Mouse (Mus musculus) urinary bladder, adult 2 months (tissue): ENCODE data around the gene Ap4e1. TPM values are rescaled to one million over a fixed set of nuclear protein-coding genes. Genes with fewer than 3 reads are reported as not detected.
"Not testable (repeated sequence)": the region's sequence is repeated elsewhere in the genome, so short reads cannot be mapped to it uniquely, and the experiment has no call there.

ENCODE experiments used
- DNase-seq: peaks from one replicate; pipeline ENCODE4 v3.0.0; 2022; ENCODE audit warnings: low spot score
- polyA plus RNA-seq: library from polyadenylated mRNA; depleted of rRNA; stranded (reverse); fragments of >200 nt; gene quantifications from 2 replicates; pipeline ENCODE4 v1.2.3, GENCODE M21; 2012; rRNA removed

Ap4e1 gene
- polyA plus RNA-seq, 1 experiment = 7.1 TPM

DNA sequence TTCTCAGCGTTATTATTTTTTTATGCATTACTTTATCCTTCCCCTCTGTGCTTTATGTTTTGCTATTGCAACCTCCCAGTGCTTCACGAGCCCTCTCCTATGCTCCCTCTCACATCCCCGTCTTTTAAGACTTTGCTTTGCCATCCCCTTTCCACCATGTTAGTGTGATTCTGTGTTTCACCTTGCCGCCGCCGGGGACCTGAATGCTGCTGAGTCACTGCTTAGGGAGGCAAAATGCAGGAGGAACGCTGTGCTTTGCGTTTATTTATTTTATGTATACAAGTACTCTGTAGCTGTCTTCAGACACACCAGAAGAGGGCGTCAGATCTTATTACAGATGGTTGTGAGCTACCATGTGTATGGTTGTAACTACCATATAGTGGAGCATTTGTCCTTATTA is 69.1 kb downstream of the Ap4e1 start:
- no peak for DNase-seq

DNA sequence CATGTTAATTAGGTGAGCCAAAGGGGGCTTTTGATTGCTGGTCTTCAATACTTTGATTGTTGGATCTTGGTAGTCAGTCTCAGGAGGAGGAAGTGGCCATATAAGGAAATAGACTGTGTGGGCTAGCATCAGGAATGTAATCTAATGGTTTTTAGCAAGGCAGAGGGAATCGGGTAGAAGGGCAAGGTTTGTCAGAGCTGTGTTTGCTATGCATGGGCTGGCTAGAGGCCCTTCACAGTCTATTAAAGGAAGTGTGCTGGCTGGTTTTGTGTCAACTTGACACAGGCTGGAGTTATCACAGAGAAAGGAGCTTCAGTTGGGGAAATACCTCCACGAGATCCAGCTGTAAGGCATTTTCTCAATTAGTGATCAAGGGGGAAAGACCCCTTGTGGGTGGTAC is 70.5 kb downstream of the Ap4e1 start:
- not testable (repeated sequence) for DNase-seq

DNA sequence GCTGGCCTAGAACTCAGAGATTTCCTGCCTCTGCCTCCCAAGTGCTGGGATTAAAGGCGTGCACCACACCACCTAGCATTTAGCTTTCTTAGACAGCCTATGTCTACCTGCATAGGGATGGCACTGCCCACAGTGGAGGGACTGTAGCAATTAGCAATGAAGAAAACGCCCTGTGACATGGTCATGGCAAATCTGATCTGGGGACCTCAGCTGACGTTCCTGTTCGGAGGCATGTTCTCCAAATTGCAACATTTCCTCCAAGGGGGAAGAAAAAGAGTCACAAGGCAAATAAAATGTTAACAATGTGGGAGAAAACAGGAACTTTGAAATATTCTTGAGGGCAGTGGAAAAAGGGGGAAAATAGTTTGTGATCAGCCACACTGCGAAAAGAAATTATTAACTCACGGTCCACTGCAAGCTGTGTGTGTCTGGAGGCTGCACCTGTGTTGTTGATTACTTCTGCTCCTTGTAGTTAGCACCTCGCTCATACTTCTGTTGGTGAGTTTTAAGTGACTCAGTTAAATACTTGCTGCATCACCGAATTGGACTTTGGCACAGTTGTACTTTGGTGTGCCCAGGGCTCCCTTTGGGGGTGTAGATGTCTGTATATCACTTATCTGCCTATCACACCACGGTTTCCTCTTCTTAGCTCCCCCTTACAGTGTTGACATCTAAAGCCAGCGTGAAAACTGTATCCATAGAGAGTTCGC is 71.5 kb downstream of the Ap4e1 start:
- no peak for DNase-seq

DNA sequence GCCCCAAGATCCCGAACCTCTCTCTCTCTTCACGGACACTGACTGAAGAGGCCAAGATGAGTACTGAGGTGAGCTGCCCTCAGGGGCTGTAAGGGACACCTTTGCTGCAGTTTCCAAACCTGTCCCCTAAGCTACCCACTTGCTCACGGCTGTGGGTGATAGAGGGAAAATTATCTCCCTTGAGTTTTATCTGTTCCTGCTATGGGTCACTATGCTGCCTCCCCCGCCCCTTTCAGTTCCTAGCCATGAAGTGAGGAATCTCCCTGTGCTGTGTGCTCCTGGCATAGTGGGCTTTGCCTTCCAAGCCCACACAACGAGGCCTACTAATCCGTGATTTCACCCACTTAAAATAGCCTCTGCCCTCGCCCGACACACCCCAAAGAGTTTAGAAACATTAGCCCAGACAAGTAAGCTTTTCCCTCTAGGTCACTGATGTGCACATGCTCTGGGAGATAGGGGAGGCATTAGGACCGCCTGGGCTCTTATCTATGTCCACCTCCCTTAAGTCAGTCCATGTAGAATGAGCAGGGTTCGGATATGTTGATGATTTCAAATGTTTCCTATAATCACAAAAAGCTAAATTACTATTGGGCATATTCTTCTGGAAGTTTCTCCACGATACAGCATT is 72.2 kb downstream of the Ap4e1 start:
- DNase-seq = no peak

DNA sequence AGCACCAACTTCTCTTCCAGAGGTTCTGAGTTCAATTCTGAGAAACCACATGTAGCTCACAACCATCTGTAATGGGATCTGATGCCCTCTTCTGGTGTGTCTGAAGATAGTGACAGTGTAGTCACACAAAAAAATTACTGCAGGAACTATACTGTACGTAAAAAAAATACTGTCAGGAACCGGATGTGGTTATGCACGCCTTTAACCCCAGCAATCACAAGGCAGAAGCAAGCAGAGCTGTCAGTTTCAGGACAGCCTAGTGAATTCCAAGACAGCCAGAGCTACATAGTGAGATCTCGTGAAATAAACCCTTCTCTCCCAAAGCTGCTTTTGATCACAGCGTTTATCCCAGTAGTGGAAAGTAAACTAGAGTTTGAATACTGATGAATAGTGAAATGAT is 77.7 kb downstream of the Ap4e1 start:
- DNase-seq = no peak

DNA sequence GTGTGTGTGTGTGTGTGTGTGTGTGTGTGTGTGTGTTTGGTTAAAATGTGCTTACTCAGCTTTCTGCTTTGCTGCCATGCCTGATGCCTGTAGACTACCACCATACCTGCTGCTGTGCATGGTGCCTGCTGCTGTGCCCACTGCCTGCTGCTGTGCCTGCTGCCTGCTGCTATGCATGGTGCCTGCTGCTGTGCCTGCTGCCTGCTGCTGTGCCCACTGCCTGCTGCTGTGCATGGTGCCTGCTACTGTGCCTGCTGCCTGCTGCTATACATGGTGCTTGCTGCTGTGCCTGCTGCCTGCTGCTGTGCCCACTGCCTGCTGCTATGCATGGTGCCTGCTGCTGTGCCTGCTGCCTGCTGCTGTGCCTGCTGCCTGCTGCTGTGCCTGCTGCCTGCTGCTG is 81.6 kb downstream of the Ap4e1 start:
- not testable (repeated sequence) for DNase-seq

DNA sequence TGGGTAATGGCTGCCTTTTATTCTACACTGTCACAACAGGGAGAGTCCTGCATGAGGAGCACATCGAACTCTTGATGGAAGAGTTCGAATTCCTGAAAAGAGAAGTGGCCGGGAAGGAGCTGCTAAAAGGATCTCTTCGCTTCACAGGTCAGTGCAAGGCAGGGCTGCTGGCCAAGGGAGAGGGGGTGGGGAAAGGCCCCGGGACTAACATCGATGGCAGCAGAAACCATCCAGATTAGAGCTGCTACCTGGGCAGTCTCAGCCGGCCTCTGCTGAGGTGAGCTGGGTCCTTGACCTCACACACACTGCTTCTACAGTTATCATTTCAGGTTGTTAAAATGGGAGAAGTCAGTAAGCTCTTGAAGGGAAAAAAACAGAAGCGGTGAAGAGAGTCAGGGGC is 83.5 kb downstream of the Ap4e1 start:
- DNase-seq = no peak

DNA sequence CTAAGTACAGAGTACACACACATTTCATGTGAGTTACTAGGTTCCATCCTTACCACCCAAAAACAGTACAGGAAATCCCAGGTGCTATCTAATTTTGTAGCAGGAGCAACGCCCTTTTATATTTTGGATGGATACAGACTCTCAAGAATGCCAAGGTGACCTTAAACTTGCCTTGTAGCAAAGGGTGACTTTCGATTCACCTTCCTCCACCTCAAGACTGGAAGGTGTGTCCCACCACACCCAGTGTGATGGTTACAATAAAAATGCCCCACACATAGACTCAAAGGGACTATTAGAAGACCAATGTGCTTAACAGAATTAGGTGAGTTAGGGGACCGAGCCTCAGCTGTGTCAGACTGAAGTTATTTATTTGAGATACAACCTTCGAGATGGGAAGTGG is 100.5 kb downstream of the Ap4e1 start:
- no peak for DNase-seq

Other genes starting within 250 kb of the Ap4e1 start
- gene Usp50, start 225.2 kb upstream of the Ap4e1 start, polyA plus RNA-seq = 2.8 and 3.4 TPM in 2 replicates
- 33.9 and 42.2 TPM in 2 replicates for gene Trpm7, start 132.5 kb upstream of the Ap4e1 start, polyA plus RNA-seq
- 53.6 and 58.1 TPM in 2 replicates for gene Sppl2a, start 75.5 kb upstream of the Ap4e1 start, polyA plus RNA-seq
- gene Blvra, start 61.9 kb downstream of the Ap4e1 start, polyA plus RNA-seq = 41.6 and 46.7 TPM in 2 replicates
- gene Ncaph, start 125.2 kb downstream of the Ap4e1 start, polyA plus RNA-seq = 2.6 and 3.2 TPM in 2 replicates
- gene Itpripl1, start 134.7 kb downstream of the Ap4e1 start, polyA plus RNA-seq = 10.4 and 11.0 TPM in 2 replicates
- 3.3 and 3.5 TPM in 2 replicates for gene 1810024B03Rik, start 199.6 kb downstream of the Ap4e1 start, polyA plus RNA-seq
- gene Snrnp200, start 199.7 kb downstream of the Ap4e1 start, polyA plus RNA-seq = 53.1 and 59.2 TPM in 2 replicates
- gene Ciao1, start 239.1 kb downstream of the Ap4e1 start, polyA plus RNA-seq = 62.3 and 68.2 TPM in 2 replicates
- gene Tmem127, start 239.2 kb downstream of the Ap4e1 start, polyA plus RNA-seq = 38.7 and 45.4 TPM in 2 replicates